19 mouse cellular contexts compared by ENCODE assay signal in the genomic region with DNA sequence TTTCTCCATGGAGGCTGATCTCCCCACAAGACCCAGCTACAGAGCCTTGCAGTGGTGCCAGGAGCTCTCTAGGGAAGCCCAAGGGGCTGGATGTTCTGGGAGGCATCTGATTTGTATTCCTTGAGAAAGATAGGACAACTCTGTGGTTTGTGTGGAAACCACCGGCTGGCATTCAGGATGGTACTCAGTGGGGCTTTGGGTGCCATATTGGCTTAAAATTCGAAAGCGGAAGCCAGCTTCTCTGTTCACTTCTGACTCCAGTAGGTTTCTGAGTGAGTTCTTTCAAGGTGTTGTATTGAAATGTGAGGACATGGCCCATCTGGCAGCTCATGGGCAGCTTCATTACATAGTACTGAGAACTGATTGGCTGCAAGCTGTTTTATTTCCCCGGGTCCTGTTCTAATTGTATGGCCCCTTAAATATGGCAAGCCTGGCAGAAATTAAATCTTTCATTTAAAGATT.
A peak's percentile ranks its signal among the peaks of the same experiment; 100 is the strongest.
DNase-seq lines count a peak whose midpoint lies in the region; ATAC-seq lines count a peak whose summit lies in the region.
"Had no signal": no experiment of that assay in that cellular context is flagged by ENCODE, and none has a peak within 500 bp of the region (broad histone marks: within the 10 kb centered on the region; RNA-seq: fewer than 3 reads in every experiment).

No protein-coding gene starts in this region.

- WGBS in neural tube, embryonic 13.5 days = 84% methylated on average over 4 of the region's 4 CpGs
- 52% methylated on average over 4 of the region's 4 CpGs for WGBS in forebrain, embryonic 14.5 days
- 90% methylated on average over 4 of the region's 4 CpGs for WGBS in limb, embryonic 10.5 days
- 76% methylated on average over 4 of the region's 4 CpGs for WGBS in neural tube, embryonic 15.5 days

- ATAC-seq in neural tube, embryonic 13.5 days (ENCODE audit: low read depth) = 0 out of 2 replicates have a peak, but pooled peaks have one; percentile 1
- ATAC-seq in forebrain, embryonic 14.5 days = peak; percentile 27; the same call in 1 of the 2 replicates
- ATAC-seq in neural tube, embryonic 15.5 days (ENCODE audit: low FRiP score) = no peak; the same call in 1 of the 2 replicates
- ATAC-seq: intestine, embryonic 15.5 days had no signal

- H3K9ac ChIP-seq in neural tube, embryonic 13.5 days = no peak overlapping the region
- no peak overlapping the region for H3K9ac ChIP-seq in forebrain, embryonic 14.5 days (ENCODE audit: low read length)
- no peak overlapping the region for H3K9ac ChIP-seq in neural tube, embryonic 15.5 days (replicated peaks)
- H3K9ac ChIP-seq: intestine, embryonic 15.5 days; limb, embryonic 15.5 days had no signal

- H3K4me3 ChIP-seq in neural tube, embryonic 13.5 days = no peak overlapping the region
- no peak overlapping the region for H3K4me3 ChIP-seq in forebrain, embryonic 14.5 days (ENCODE audit: low read depth, low read length)
- no peak overlapping the region for H3K4me3 ChIP-seq in limb, embryonic 10.5 days
- H3K4me3 ChIP-seq in neural tube, embryonic 15.5 days (replicated peaks) = no peak overlapping the region
- H3K4me3 ChIP-seq: intestine, embryonic 15.5 days; limb, embryonic 15.5 days; megakaryocyte, embryonic 14.5 days; myocyte had no signal

- DNase-seq in neural tube, embryonic 10.5 days (ENCODE audit: extremely low spot score, low spot score) = no peak
- DNase-seq in forebrain, embryonic 14.5 days (ENCODE audit: low spot score) = peak; percentile 72
- DNase-seq in limb, embryonic 10.5 days (ENCODE audit: low spot score) = peak; percentile 34
- DNase-seq in cerebellum, adult 9-11 months = no peak
- DNase-seq in spleen, postnatal 10 days (ENCODE audit: low spot score in 2 of 2) = no peak
- no peak for DNase-seq in kidney, adult 11 months
- DNase-seq: adrenal gland, postnatal 36 days; embryo, embryonic 11 days; gastrocnemius, postnatal 25 days; lung, postnatal 14 days; right cerebral cortex, postnatal 14 days; thymus, postnatal 4 days had no signal

- H3K27me3 ChIP-seq in neural tube, embryonic 13.5 days = no peaks in the 10 kb centered on the region
- no peaks in the 10 kb centered on the region for H3K27me3 ChIP-seq in forebrain, embryonic 14.5 days (replicated peaks; ENCODE audit: control insufficient read depth, insufficient read depth, low read length)
- no peaks in the 10 kb centered on the region for H3K27me3 ChIP-seq in limb, embryonic 10.5 days (ENCODE audit: low read depth, poor library complexity, severe bottlenecking)
- H3K27me3 ChIP-seq in neural tube, embryonic 15.5 days (replicated peaks) = no peaks in the 10 kb centered on the region
- H3K27me3 ChIP-seq: intestine, embryonic 15.5 days; limb, embryonic 15.5 days had no signal

- no peaks in the 10 kb centered on the region for H3K9me3 ChIP-seq in neural tube, embryonic 13.5 days
- no peaks in the 10 kb centered on the region for H3K9me3 ChIP-seq in forebrain, embryonic 14.5 days (replicated peaks; ENCODE audit: control insufficient read depth, low read length)
- no peaks in the 10 kb centered on the region for H3K9me3 ChIP-seq in limb, embryonic 10.5 days (replicated peaks)
- H3K9me3 ChIP-seq in neural tube, embryonic 15.5 days (replicated peaks) = no peaks in the 10 kb centered on the region
- H3K9me3 ChIP-seq: limb, embryonic 15.5 days had no signal

- no peaks in the 10 kb centered on the region for H3K36me3 ChIP-seq in neural tube, embryonic 13.5 days
- H3K36me3 ChIP-seq in forebrain, embryonic 14.5 days (ENCODE audit: control insufficient read depth, insufficient read depth, low read length) = no peaks in the 10 kb centered on the region
- no peaks in the 10 kb centered on the region for H3K36me3 ChIP-seq in limb, embryonic 10.5 days
- no peaks in the 10 kb centered on the region for H3K36me3 ChIP-seq in neural tube, embryonic 15.5 days
- H3K36me3 ChIP-seq: intestine, embryonic 15.5 days; limb, embryonic 15.5 days had no signal

- H3K4me2 ChIP-seq in neural tube, embryonic 13.5 days = peak overlapping the region; percentile 15; the same call in 1 of the 2 replicates
- no peak overlapping the region for H3K4me2 ChIP-seq in forebrain, embryonic 14.5 days (ENCODE audit: low read length)
- H3K4me2 ChIP-seq in neural tube, embryonic 15.5 days = no peak overlapping the region
- H3K4me2 ChIP-seq: intestine, embryonic 15.5 days; limb, embryonic 15.5 days had no signal

- H3K27ac ChIP-seq in neural tube, embryonic 13.5 days (replicated peaks) = peak overlapping the region; percentile 82
- H3K27ac ChIP-seq in forebrain, embryonic 14.5 days (ENCODE audit: low read depth, low read length) = peak overlapping the region; percentile 83
- peak overlapping the region; percentile 54 for H3K27ac ChIP-seq in limb, embryonic 10.5 days
- peak overlapping the region; percentile 54 for H3K27ac ChIP-seq in neural tube, embryonic 15.5 days (replicated peaks)
- H3K27ac ChIP-seq: kidney, postnatal 0 days; limb, embryonic 15.5 days had no signal

- peaks cover 11% of the 10 kb centered on the region for H3K4me1 ChIP-seq in neural tube, embryonic 13.5 days (replicated peaks)
- peaks cover 20% of the 10 kb centered on the region for H3K4me1 ChIP-seq in forebrain, embryonic 14.5 days (ENCODE audit: control insufficient read depth, insufficient read depth, low read length)
- H3K4me1 ChIP-seq in limb, embryonic 10.5 days = peaks cover 23% of the 10 kb centered on the region
- H3K4me1 ChIP-seq in neural tube, embryonic 15.5 days = peaks cover 13% of the 10 kb centered on the region
- H3K4me1 ChIP-seq: megakaryocyte, embryonic 14.5 days had no signal

Comparison
In these comparisons a context has a peak if more than half of its experiments do, and no peak if none do; other contexts are left out.
1. DNase-seq: peak in forebrain, embryonic 14.5 days (single experiment) and limb, embryonic 10.5 days (single experiment); none in neural tube, embryonic 10.5 days (single experiment), cerebellum, adult 9-11 months (single experiment), spleen, postnatal 10 days (0 of 2) and kidney, adult 11 months (single experiment).
2. Peak in every context shown above with its lines, with median percentiles within 50 percentile points of each other: H3K27ac ChIP-seq.